Mouse (Mus musculus): ENCODE results near the gene Prpf31.

GRCm38 (mm10) chr7:3629030-3629429, 755 bp upstream of the Prpf31 start:
- TF ChIP-seq CTCF (IDR thresholded peaks at IDR 0.05; ENCODE audit: low read depth) (no peak), EP300 (IDR thresholded peaks at IDR 0.05; ENCODE audit: low read depth) (no peak)

All from heart, postnatal 0 days (tissue).